Mouse (Mus musculus) liver (tissue): ENCODE data around the gene Cdkal1.

Experiments
- DNase-seq: peaks from one replicate; pipeline ENCODE4 v3.0.0-alpha.2; 2020; ENCODE audit warnings: mixed read lengths

The Cdkal1 gene

DNA sequence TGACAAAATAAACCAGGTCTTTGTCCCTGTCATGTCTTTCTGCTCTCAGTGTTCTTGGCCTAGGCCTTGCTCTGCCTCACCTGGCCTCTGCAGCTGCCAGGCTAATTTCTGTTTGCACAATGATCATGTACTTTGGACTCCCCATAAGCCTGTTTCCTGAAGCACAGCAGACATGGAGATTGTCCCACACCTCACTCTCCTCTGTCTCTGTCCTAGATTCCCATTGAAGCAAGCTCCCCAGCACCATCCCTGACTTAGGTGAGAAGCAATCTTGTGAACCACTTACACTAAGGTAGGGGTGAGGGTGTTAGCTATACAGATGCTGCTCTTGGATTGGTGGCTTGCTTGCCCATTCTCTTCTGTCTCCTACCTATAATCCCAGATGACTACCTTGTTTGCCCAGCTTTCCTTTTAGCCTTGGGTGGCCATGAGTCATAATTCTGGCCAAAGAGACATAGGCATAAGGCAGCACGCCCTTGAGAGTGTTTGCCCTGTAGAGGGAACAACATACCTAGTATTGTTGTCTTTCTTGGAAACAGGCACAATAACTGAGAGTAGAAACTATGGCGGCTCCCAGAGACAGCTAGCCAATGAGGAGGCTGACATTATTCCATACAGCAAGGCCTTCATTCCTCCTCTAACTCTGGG is 692.5 kb downstream of the Cdkal1 start:
- no peak for DNase-seq

DNA sequence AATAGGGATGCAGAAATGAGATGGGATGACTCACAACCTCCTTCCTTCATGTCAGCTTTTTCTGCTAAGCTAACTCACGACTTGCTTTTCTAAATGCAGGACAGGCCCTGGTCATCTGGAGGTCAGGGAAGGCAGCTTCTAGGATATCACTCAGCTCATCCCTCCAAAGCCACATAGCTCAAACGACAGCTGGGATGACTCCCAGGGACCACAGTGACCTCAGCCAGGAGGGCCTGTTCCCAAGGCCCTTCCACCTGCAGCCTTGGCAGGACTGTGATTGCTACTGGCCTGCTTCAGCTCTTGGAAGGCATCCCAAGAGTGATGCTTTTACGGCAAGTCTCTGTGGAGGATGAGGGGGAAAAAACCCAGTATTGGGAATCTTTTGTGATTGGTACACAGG is 693.0 kb downstream of the Cdkal1 start:
- no peak for DNase-seq

DNA sequence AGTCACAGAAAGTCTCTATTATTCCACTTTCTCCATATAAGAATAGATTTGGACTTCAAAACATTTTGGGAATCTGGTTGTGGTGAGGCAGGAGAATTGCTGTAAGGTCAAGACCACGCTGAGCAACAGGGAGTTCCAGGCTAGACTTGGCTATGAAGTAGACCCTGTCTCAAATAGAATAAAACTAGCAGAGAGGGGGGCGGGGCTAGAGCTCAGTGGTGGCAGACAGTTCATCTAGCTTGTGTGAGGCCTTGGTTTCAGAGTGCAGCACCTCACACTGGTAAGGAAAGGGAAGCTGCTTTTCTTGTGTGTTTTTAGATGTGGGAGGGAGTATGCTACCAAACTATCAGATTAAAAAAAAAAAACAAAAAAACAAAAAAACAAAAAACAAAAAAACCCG is 694.0 kb downstream of the Cdkal1 start:
- DNase-seq: no peak

DNA sequence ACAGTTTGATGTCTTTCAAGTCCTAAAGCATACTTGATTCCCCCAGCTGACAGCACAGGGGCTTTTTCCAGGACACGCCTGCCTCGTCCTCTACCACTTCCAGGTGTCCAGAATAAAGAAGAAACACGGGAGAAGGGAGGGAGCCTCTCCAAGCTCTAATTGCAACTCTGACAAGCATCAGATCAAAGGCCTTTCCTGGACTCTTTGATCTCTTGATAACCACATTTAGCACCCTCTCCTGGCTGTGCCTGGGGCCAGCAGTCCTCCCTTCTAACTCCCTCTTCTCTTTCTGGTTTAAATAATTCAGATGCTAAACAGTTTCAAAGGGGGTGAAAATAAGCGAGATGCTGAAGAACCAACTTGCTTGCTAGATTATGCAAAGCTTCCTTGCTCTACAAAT is 698.8 kb downstream of the Cdkal1 start:
- no peak for DNase-seq

GRCm38 (mm10) chr13:29155297-29155696 is 700.2 kb downstream of the Cdkal1 start:
- no peak for DNase-seq

- no peak for DNase-seq
Observed at GRCm38 (mm10) chr13:29150120-29150519, 705.4 kb downstream of the Cdkal1 start.

GRCm38 (mm10) chr13:29149404-29149803 is 706.1 kb downstream of the Cdkal1 start:
- DNase-seq: no peak

DNA sequence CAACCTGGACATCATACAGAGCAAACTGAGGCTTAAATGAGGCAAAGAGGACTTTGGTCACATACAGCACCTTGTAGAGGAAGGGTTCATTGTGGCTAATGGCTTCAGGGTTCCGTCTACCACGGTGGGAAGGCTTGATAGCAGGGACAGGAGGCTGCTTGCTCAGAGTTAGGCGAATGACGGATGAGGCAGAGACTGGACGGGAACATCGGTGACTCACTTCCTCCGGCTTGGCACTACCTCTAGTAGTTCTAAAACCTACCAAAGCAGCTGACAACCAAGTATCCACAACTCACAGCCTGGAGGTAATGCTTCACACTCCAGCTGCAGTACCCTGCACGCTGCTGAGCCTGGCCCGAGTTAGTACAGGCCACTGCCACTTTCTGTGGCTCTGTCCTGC is 706.9 kb downstream of the Cdkal1 start:
- DNase-seq: no peak
